Mouse (Mus musculus) limb, embryonic 14.5 days (tissue): ENCODE measurements at regions not wholly inside any gene's neighbourhood (a gene's known extent, or its start where the extent isn't known, plus 50 kb on each side); places are given as distances from the start of the nearest gene placed in this dataset.

Experiments used
- ATAC-seq: fragments of 200-750 bp; cut with Nextera tagmentation; 2 replicates; pipeline ENCODE4 v1.8.0; 2017; ENCODE audit warnings: low read depth, moderate number of reproducible peaks, moderate TSS enrichment; ENCODE audit not compliant: low FRiP score
- DNase-seq: peaks from one replicate; pipeline ENCODE4 v3.0.0-alpha.2; 2015; ENCODE audit warnings: low spot score
- H3K27ac ChIP-seq: fragments of 300-500 bp; sonication (generic); replicated peaks from 2 replicates; pipeline ENCODE4 v1.5.1; 2014; ENCODE audit warnings: low read depth, mild to moderate bottlenecking, low read length, moderate library complexity, mixed read lengths
- H3K27me3 ChIP-seq: fragments of 300-500 bp; sonication (generic); 2 replicates; pipeline ENCODE4 v1.6.1; 2014; ENCODE audit warnings: low read length, mixed read lengths; ENCODE audit not compliant: control insufficient read depth, insufficient read depth
- H3K36me3 ChIP-seq: fragments of 300-500 bp; sonication (generic); 2 replicates; pipeline ENCODE4 v1.6.1; 2014; ENCODE audit warnings: mild to moderate bottlenecking, low read length, moderate library complexity, mixed read lengths; ENCODE audit not compliant: control insufficient read depth, insufficient read depth
- H3K4me1 ChIP-seq: fragments of 300-500 bp; sonication (generic); 2 replicates; pipeline ENCODE4 v1.6.1; 2014; ENCODE audit warnings: antibody characterized with exemption, low read length, mixed read lengths; ENCODE audit not compliant: control insufficient read depth, insufficient read depth
- H3K4me2 ChIP-seq: fragments of 300-500 bp; sonication (generic); replicated peaks from 2 replicates; pipeline ENCODE4 v1.6.1; 2014; ENCODE audit warnings: low read depth, mild to moderate bottlenecking, low read length, moderate library complexity; ENCODE audit not compliant: severe bottlenecking
- H3K4me3 ChIP-seq: fragments of 300-500 bp; sonication (generic); replicated peaks from 2 replicates; pipeline ENCODE4 v1.5.1; 2014; ENCODE audit warnings: low read length
- H3K9ac ChIP-seq: fragments of 300-500 bp; sonication (generic); 2 replicates; pipeline ENCODE4 v1.6.1; 2014; ENCODE audit warnings: mild to moderate bottlenecking, low read depth, low read length, moderate library complexity; ENCODE audit not compliant: severe bottlenecking
- H3K9me3 ChIP-seq: fragments of 300-500 bp; sonication (generic); 2 replicates; pipeline ENCODE4 v1.6.1; 2016; ENCODE audit warnings: low read length; ENCODE audit not compliant: control insufficient read depth
- POLR2A ChIP-seq: fragments of 200-500 bp; IDR thresholded peaks from 2 replicates; pipeline ENCODE4 v1.8.0; 2012; ENCODE audit warnings: inconsistent platforms, mild to moderate bottlenecking, moderate library complexity, borderline replicate concordance; ENCODE audit not compliant: insufficient read depth, insufficient read length; ENCODE audit errors: extremely low read depth
- WGBS: fragments of 180-500 bp; shearing (Covaris S2); extraction: QIAGEN DNeasy Blood & Tissue Kit; methylation state at CpG from one replicate; pipeline ENCODE4 v1.1.7; 2014; 5-methylcytosine and 5-hydroxymethylcytosine counted together

GRCm38 (mm10) chr8:116133084-116133483, 371.7 kb upstream of the Dynlrb2 start:
- 88% methylated on average over 3 of the region's 3 CpGs for WGBS
- H3K9me3 ChIP-seq: no peaks in the 10 kb centered on the region
- no peak overlapping the region for H3K4me3 ChIP-seq
- no peak overlapping the region for H3K27ac ChIP-seq
- H3K27me3 ChIP-seq: no peaks in the 10 kb centered on the region
- no peak overlapping the region for H3K9ac ChIP-seq
- no peak for TF ChIP-seq POLR2A
- H3K4me2 ChIP-seq: no peak overlapping the region
- no peak for DNase-seq
- no peak for ATAC-seq
- no peaks in the 10 kb centered on the region for H3K36me3 ChIP-seq
- no peaks in the 10 kb centered on the region for H3K4me1 ChIP-seq

DNA sequence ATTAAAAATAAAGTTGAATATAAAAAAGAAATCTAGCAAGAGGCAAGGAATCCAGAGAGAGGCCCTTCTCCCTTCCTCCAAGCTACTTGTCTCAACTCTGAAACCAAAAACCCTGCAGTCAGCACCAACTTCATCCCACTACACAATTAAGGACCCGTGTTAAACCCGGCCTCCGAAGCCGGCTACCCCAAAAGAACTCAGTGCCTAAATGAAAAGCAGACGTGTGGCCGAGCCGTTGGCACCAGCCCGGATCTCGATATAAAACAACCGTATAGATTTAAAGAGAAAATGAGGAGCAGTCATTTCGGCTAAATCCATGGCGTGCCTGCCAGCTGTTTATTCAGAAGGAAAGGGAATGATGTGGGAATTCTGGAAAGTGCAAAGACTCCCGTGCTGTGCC, 384.7 kb upstream of the Dynlrb2 start:
- DNase-seq (peak; percentile 70), ATAC-seq (peak; percentile 56)
- peaks cover 22% of the 10 kb centered on the region for H3K4me1 ChIP-seq
- no peak overlapping the region for H3K9ac ChIP-seq
- H3K27me3 ChIP-seq: no peaks in the 10 kb centered on the region
- H3K36me3 ChIP-seq: no peaks in the 10 kb centered on the region
- peak overlapping the region; percentile 23; the same call in 1 of the 2 replicates for H3K4me2 ChIP-seq
- TF ChIP-seq POLR2A: no peak
- H3K9me3 ChIP-seq: no peaks in the 10 kb centered on the region
- H3K4me3 ChIP-seq: no peak overlapping the region
- WGBS: 17% methylated on average over 13 of the region's 13 CpGs
- peak overlapping the region; percentile 61; the same call in 1 of the 2 replicates for H3K27ac ChIP-seq

DNA sequence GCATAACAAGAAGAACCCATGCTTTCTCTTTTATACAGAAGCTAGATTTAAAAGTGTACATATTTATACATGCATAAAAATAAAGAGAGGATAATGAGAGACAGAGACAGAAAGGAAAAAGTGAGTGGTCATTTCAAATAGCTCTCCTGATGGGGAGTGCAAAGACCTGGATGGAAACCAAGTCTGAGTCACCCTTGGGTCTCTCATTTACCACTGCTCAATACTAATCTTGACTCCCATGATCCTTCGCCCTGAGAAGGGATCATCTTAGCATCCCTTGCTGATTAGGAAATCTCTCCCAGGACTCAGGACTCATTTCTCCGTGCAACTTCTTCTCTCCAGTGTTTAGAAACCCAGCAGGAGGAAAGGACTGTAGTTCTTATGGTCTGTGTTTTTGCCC, 386.9 kb upstream of the Dynlrb2 start:
- DNase-seq (no peak), ATAC-seq (no peak)
- no peak for TF ChIP-seq POLR2A
- no peak overlapping the region for H3K27ac ChIP-seq
- H3K27me3 ChIP-seq: no peaks in the 10 kb centered on the region
- H3K9me3 ChIP-seq: no peaks in the 10 kb centered on the region
- H3K4me1 ChIP-seq: peaks cover 14% of the 10 kb centered on the region
- WGBS: 64% methylated on average over 2 of the region's 2 CpGs
- no peak overlapping the region for H3K4me3 ChIP-seq
- H3K9ac ChIP-seq: no peak overlapping the region
- no peaks in the 10 kb centered on the region for H3K36me3 ChIP-seq
- H3K4me2 ChIP-seq: no peak overlapping the region

DNA sequence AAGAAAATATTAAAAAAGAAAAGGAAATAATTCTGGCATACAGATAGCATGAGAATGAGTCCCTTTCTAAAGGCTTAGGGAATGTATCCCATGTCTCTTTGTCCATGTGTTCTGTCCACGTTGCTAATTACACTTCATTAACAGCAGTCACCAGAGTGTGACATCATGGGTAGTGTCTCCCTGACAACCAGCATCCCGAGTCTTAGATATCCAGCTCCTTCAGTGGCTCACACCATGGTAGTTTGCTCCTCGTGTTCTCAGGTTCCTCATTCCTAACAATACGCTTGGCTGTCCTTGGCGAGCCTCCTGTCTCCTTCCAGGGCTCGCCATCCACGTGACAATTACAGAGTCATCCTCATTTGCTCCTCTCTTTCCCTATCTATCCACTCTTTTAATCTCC, 388.1 kb upstream of the Dynlrb2 start:
- ATAC-seq (no peak), DNase-seq (no peak)
- Histone ChIP-seq H3K9ac (no peak overlapping the region), H3K27ac (no peak overlapping the region), H3K4me2 (no peak overlapping the region), H3K36me3 (no peaks in the 10 kb centered on the region), H3K9me3 (no peaks in the 10 kb centered on the region), H3K4me3 (no peak overlapping the region), H3K27me3 (no peaks in the 10 kb centered on the region), H3K4me1 (peaks cover 14% of the 10 kb centered on the region)
- 63% methylated on average over 7 of the region's 7 CpGs for WGBS
- no peak for TF ChIP-seq POLR2A

DNA sequence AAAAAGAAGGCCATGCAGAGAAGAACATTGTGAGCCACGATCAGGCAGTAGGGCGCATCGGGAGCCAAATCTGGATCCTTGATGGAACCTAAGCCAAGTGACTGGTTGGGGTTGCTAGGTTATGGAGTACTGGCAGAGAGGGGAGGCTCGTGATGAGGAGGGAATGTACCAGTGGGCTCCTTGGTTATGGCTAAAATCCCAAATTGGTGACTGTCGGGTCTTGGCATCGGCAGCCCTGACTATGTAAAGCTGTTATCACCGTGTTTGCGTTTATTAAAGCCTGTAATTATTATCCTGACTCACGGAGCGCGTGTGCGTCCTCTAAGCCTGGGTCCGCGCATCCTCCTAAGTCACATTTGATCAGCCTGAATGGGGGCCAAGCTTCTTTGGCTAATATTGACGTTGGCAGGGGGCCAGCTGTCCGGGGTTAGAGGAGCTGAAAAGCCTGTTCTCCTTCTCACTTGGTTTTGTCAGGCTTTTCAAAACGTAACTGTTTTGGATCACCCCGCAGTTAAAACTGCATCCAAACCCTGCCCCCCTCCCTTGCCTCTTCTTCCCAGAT, 388.9 kb upstream of the Dynlrb2 start:
- ATAC-seq (peak; percentile 63), DNase-seq (peak; percentile 77)
- WGBS: 31% methylated on average over 18 of the region's 18 CpGs
- H3K9ac ChIP-seq: no peak overlapping the region
- TF ChIP-seq POLR2A: no peak
- no peak overlapping the region; the same call in 1 of the 2 replicates for H3K27ac ChIP-seq
- no peaks in the 10 kb centered on the region for H3K9me3 ChIP-seq
- H3K27me3 ChIP-seq: no peaks in the 10 kb centered on the region
- no peak overlapping the region for H3K4me3 ChIP-seq
- H3K4me1 ChIP-seq: peaks cover 14% of the 10 kb centered on the region
- H3K36me3 ChIP-seq: no peaks in the 10 kb centered on the region
- H3K4me2 ChIP-seq: peak overlapping the region; percentile 11; the same call in 1 of the 2 replicates

GRCm38 (mm10) chr8:116114978-116115377, 389.8 kb upstream of the Dynlrb2 start:
- peaks cover 14% of the 10 kb centered on the region for H3K4me1 ChIP-seq
- no peak overlapping the region for H3K27ac ChIP-seq
- no peak for TF ChIP-seq POLR2A
- H3K9ac ChIP-seq: no peak overlapping the region
- no peak for ATAC-seq
- 69% methylated on average over 2 of the region's 2 CpGs for WGBS
- H3K4me3 ChIP-seq: no peak overlapping the region
- no peaks in the 10 kb centered on the region for H3K27me3 ChIP-seq
- H3K4me2 ChIP-seq: no peak overlapping the region
- H3K9me3 ChIP-seq: no peaks in the 10 kb centered on the region
- no peak for DNase-seq
- H3K36me3 ChIP-seq: no peaks in the 10 kb centered on the region
